Mouse (Mus musculus) liver, embryonic 16.5 days (tissue): ENCODE measurements around the gene Filip1l. TPM values are rescaled to one million over a fixed set of nuclear protein-coding genes. Genes with fewer than 3 reads are reported as not detected.

Source experiments
- ATAC-seq: fragments of 200-750 bp; cut with Nextera tagmentation; 2 replicates; pipeline ENCODE4 v1.8.0; 2017; ENCODE audit warnings: low read depth, mild to moderate bottlenecking, moderate number of reproducible peaks, moderate library complexity
- H3K27ac ChIP-seq: fragments of 300-500 bp; sonication (generic); 2 replicates; pipeline ENCODE4 v1.5.1; 2014; ENCODE audit warnings: mild to moderate bottlenecking, low read length
- H3K27me3 ChIP-seq: fragments of 300-500 bp; sonication (generic); 2 replicates; pipeline ENCODE4 v1.6.1; 2014; ENCODE audit warnings: low read depth, low read length, mixed read lengths; ENCODE audit not compliant: control insufficient read depth, insufficient read depth
- H3K36me3 ChIP-seq: fragments of 300-500 bp; sonication (generic); 2 replicates; pipeline ENCODE4 v1.6.1; 2014; ENCODE audit warnings: mild to moderate bottlenecking; ENCODE audit not compliant: control insufficient read depth, insufficient read depth
- H3K4me1 ChIP-seq: fragments of 300-500 bp; sonication (generic); 2 replicates; pipeline ENCODE4 v1.6.1; 2014; ENCODE audit warnings: low read depth, low read length, mixed read lengths; ENCODE audit not compliant: control insufficient read depth
- H3K4me2 ChIP-seq: fragments of 300-500 bp; sonication (generic); 2 replicates; pipeline ENCODE4 v1.6.1; 2014; ENCODE audit warnings: low read depth, low read length, mixed read lengths
- H3K4me3 ChIP-seq: fragments of 300-500 bp; sonication (generic); 2 replicates; pipeline ENCODE4 v1.5.1; 2014; ENCODE audit warnings: low read depth, mild to moderate bottlenecking, low read length
- H3K9ac ChIP-seq: fragments of 300-500 bp; sonication (generic); 2 replicates; pipeline ENCODE4 v1.6.1; 2014; ENCODE audit warnings: low read depth, low read length
- H3K9me3 ChIP-seq: fragments of 300-500 bp; sonication (generic); replicated peaks from 2 replicates; pipeline ENCODE4 v1.6.1; 2016; ENCODE audit warnings: low read length; ENCODE audit not compliant: control insufficient read depth
- WGBS: fragments of 180-500 bp; shearing (Covaris S2); extraction: QIAGEN DNeasy Blood & Tissue Kit; methylation state at CpG from one replicate; pipeline ENCODE4 v1.1.7; 2014; ENCODE audit not compliant: insufficient replicate concordance; 5-methylcytosine and 5-hydroxymethylcytosine counted together
- polyA plus RNA-seq: library from polyadenylated mRNA; unstranded; fragments of >200 nt; fragmentation: Nextera tagmentation; extraction: Ambion mirVana; gene quantifications from 2 replicates; pipeline ENCODE4 v1.2.1, GENCODE M21; 2015

Gene Filip1l
- polyA plus RNA-seq, 1 experiment from 2014 or later, result 5.0 TPM

DNA sequence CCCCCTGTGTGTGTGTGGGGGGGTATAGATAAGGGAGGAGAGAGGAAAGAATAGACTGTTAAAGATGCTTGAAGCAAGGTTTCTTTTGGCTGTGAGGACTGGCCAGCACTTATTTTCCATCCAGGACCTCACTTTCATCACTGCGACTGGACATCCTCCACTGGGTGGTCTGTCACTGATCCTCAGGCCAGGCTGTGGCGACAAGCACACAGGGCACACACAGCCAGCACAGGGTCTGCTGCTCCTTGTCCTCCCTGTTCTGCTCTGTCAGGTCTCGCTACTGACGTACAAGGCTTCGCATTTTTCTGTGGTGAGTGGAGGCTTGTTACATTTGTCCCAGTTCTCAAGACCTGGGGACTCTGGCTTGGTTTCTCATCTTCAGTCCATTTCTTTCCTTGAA is 66.4 kb downstream of the Filip1l start:
- WGBS, result 76% methylated on average over 5 of the region's 5 CpGs
- no peaks in the 10 kb centered on the region for H3K4me1 ChIP-seq
- H3K27ac ChIP-seq, result no peak overlapping the region
- H3K9ac ChIP-seq, result no peak overlapping the region
- no peak overlapping the region for H3K4me3 ChIP-seq
- no peak for ATAC-seq
- H3K27me3 ChIP-seq, result no peaks in the 10 kb centered on the region
- no peaks in the 10 kb centered on the region for H3K36me3 ChIP-seq
- no peaks in the 10 kb centered on the region for H3K9me3 ChIP-seq
- H3K4me2 ChIP-seq, result no peak overlapping the region

DNA sequence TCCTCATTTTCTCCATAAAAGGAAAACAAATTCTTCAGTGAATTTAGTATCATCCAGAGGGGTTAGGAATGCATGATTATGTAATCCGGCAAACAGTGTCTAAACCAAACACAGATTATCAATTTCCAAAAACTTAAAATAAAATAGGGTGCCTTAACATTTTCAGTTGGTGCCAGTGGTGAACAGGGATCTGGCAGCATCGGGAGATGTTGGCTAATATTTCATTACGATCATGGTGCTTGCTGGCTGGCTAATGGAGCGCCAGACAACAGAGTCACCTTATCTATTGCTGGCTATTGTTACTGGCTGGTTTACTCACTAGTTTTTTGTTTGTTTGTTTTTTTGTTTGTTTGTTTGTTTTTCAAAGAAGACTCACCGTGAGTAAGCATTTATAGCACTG is 67.0 kb downstream of the Filip1l start:
- Histone ChIP-seq H3K27ac (no peak overlapping the region), H3K4me2 (no peak overlapping the region), H3K36me3 (no peaks in the 10 kb centered on the region), H3K27me3 (no peaks in the 10 kb centered on the region), H3K4me3 (no peak overlapping the region), H3K4me1 (no peaks in the 10 kb centered on the region), H3K9ac (no peak overlapping the region), H3K9me3 (no peaks in the 10 kb centered on the region)
- 74% methylated on average over 5 of the region's 5 CpGs for WGBS
- ATAC-seq, result no peak

DNA sequence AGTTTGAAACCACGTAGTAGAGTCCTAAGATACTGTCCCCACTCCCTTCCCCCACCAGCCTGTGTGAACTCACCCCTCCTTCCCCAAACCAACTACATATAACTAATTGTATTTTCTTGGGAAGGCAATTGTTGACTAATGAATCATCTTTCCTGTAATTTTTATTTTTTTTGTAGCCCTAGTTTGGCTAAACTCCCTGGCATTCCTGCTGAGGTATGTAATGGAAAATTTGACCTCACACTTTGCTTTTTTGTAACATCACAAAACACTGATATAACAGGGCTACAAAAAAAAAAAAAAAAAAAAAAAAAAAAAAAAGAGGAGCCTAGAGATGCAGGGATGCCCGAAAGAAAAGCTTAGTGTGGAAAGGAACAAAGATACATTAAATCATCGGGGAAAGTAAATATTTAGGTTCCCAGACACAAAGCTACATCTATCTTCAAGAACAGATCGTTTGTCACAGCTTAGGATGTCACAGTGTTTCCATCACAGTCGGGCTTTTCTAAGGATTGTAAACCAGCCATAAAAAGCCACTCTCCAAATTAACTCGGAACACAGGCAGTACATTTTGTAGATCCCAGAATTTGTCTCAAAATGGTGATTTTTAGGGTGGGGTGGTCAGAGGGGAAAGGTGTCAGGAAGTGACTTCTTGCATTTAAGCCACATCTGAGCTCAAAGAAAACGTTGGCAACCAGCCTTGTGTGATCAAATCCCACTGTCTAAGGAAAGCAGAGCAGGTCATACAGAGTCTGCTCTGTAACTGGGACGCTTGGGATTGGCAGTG is 68.1 kb downstream of the Filip1l start:
- Histone ChIP-seq H3K9ac (no peak overlapping the region), H3K4me2 (no peak overlapping the region), H3K9me3 (no peaks in the 10 kb centered on the region), H3K27ac (no peak overlapping the region), H3K27me3 (no peaks in the 10 kb centered on the region), H3K4me3 (no peak overlapping the region), H3K4me1 (no peaks in the 10 kb centered on the region), H3K36me3 (no peaks in the 10 kb centered on the region)
- WGBS, result 28% methylated on average over 8 of the region's 8 CpGs
- no peak for ATAC-seq

DNA sequence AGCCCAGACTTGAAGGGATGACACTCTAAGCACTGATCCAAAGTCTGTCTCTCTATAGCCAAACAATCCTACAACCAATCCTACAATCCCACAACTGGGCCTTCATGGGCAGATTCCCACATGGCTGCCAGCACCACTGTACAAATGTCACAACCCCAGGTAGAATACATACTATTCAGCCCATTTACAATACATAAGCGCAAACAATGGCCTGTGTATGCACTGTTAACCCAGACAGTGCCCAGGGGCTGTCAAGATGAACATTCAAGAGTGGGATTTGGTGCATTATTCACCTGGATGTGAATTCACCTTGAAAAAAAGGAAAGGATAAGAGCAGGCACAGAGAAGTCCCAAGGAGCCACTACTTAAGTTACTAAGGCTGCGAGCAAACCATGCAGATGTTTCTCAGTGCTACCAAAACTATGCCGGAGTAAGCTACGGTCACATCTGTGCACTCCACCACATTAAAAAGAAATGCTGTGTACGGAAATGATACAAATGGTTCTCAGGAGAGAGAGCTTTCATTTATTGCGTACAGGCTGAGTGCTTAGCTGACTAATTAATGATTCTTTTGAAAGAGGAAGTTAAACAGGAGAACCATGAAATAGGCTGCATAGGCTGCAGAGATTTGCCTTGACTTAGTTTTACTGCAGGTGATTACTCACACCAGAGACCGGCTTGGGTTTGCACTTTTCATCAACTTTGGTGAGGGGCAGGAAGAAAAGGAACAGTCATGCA is 69.0 kb downstream of the Filip1l start:
- no peak overlapping the region for H3K4me2 ChIP-seq
- H3K9me3 ChIP-seq, result no peaks in the 10 kb centered on the region
- H3K4me3 ChIP-seq, result no peak overlapping the region
- H3K27ac ChIP-seq, result no peak overlapping the region
- H3K27me3 ChIP-seq, result no peaks in the 10 kb centered on the region
- 59% methylated on average over 7 of the region's 7 CpGs for WGBS
- no peak for ATAC-seq
- no peaks in the 10 kb centered on the region for H3K4me1 ChIP-seq
- no peaks in the 10 kb centered on the region for H3K36me3 ChIP-seq
- H3K9ac ChIP-seq, result no peak overlapping the region

DNA sequence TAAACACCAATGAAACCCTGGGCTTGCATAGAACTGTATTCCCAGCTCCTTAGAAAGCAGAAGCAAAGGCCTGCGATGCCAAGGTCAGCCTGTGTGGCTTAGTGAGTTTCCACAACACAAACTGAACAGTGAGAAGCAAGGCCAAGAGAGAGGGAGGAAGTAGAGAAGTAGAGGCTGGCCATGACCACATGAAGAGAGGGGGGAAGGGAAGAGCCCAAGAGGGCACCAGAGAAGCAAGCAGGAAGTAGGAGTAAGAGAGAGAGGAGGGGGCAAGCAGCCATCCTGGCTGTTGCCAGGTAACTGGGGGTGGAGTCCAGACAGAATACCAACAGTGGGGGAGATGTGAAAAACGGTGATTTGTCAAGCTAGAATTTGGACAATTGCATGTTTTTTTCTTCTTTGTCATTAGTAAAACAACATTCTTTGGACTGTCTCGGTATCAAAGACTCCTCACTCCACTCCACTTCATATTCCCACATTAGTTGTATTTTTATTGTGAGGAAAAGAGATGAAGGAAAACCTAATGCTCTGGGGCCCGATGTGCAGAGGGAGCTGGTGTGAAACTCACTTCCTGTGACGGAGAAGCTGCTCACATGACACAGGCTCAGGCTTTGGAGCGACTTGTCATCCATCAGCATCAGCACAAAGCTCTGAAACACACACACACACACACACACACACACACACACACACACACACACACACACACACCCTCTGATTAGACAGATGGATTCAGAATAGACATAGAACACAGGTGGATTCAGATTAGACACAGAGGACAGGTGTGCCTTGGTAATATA is 70.3 kb downstream of the Filip1l start:
- Histone ChIP-seq H3K27me3 (no peaks in the 10 kb centered on the region), H3K36me3 (no peaks in the 10 kb centered on the region), H3K4me2 (no peak overlapping the region), H3K27ac (no peak overlapping the region), H3K4me1 (no peaks in the 10 kb centered on the region), H3K4me3 (no peak overlapping the region), H3K9ac (no peak overlapping the region), H3K9me3 (no peaks in the 10 kb centered on the region)
- ATAC-seq, result 0 out of 2 replicates have a peak, but pooled peaks have one; percentile 27
- WGBS, result 29% methylated on average over 6 of the region's 6 CpGs

DNA sequence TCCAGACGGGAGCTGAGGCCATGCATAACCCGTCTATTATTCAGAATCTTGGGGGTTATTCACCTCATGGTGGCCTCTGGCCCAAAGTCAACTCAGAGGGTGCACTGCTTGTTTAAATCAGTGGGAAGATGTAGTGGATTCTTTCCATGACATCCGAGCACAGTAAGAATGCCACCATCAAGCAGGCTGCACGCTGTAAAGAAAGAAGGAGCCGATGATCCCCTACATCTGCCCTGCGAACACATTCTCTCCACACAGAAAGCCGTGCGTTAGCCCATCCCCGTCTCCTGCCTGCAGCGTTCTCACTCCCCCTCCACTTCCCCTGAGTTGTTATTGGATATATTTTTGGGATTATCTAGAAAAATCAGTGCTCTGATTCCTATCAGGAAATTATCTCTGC is 73.8 kb downstream of the Filip1l start:
- no peak for ATAC-seq
- Histone ChIP-seq H3K9me3 (no peaks in the 10 kb centered on the region), H3K4me2 (no peak overlapping the region), H3K4me1 (no peaks in the 10 kb centered on the region), H3K36me3 (no peaks in the 10 kb centered on the region), H3K27ac (no peak overlapping the region), H3K9ac (no peak overlapping the region), H3K27me3 (no peaks in the 10 kb centered on the region), H3K4me3 (no peak overlapping the region)
- 74% methylated on average over 10 of the region's 10 CpGs for WGBS

DNA sequence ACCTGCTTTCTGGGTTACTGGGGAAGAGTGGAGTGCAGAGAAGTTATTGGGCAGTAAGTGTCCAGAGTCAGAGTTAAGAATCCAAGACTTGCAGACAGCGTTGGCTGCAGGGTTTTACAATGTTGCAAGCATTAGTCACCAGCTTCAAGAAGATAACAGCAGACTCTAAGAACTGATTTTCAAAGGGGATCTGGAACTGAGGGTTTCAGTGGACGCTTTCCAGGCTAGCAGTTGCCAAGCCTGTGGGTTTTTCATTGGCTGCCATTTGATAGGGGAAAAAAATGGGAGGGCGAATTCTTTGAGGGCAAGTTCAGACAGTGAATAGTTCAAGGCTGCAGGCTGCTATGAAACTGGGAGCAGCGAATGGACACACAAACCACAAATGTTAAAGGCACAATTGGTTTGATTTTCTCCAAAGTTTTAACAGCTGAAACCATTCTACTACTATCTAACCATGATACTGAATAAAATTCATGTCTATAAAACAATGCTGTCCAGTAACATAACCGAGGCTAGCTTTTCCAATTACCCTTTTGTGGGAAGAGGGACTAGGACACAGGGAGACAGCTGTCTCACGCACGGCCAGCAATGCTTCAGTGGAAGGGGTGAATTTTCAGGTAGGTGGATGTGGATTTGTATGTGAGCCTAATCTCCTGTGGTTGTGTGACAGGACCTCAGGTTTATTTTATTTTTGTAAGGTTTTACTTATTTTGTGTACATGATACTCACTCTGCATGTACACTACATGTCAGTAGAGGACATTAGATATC is 74.8 kb downstream of the Filip1l start:
- H3K4me2 ChIP-seq, result no peak overlapping the region
- no peak overlapping the region for H3K27ac ChIP-seq
- ATAC-seq, result no peak
- no peak overlapping the region for H3K9ac ChIP-seq
- no peaks in the 10 kb centered on the region for H3K4me1 ChIP-seq
- no peak overlapping the region for H3K4me3 ChIP-seq
- no peaks in the 10 kb centered on the region for H3K36me3 ChIP-seq
- H3K9me3 ChIP-seq, result no peaks in the 10 kb centered on the region
- WGBS, result 63% methylated on average over 7 of the region's 7 CpGs
- no peaks in the 10 kb centered on the region for H3K27me3 ChIP-seq

DNA sequence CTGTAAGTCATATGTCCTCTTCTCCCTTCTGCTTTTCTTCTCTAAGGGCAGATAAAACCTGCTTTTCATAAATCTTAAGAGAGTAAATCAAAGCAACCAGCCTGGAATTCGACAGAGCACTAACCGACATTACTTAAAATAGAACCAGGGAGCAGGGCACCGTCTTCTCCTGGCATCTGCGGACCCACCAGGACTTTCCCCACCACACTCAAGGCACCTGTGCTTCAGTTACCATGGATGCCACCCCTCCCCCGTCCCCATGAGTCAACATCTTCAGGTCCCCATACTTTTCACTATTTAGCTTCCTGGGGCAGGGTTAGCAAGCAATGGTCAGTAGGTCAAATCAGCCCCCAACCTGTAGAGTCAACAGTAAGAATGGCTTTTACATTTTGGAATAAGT is 76.1 kb downstream of the Filip1l start:
- ATAC-seq, result no peak

More for the DNA sequence above, 76.1 kb downstream of the Filip1l start:
- Histone ChIP-seq H3K36me3 (no peaks in the 10 kb centered on the region), H3K4me3 (no peak overlapping the region), H3K27ac (no peak overlapping the region), H3K4me2 (no peak overlapping the region), H3K9me3 (no peaks in the 10 kb centered on the region), H3K4me1 (no peaks in the 10 kb centered on the region), H3K9ac (no peak overlapping the region), H3K27me3 (no peaks in the 10 kb centered on the region)
- 62% methylated on average over 5 of the region's 5 CpGs for WGBS
